Mouse (Mus musculus) cerebellum, adult 18-20 months (tissue): ENCODE data around the gene Washc3.

Source experiments
- DNase-seq, 2 experiments: peaks; one replicate each; pipeline ENCODE4 v3.0.0; 2021

Washc3 gene

DNA sequence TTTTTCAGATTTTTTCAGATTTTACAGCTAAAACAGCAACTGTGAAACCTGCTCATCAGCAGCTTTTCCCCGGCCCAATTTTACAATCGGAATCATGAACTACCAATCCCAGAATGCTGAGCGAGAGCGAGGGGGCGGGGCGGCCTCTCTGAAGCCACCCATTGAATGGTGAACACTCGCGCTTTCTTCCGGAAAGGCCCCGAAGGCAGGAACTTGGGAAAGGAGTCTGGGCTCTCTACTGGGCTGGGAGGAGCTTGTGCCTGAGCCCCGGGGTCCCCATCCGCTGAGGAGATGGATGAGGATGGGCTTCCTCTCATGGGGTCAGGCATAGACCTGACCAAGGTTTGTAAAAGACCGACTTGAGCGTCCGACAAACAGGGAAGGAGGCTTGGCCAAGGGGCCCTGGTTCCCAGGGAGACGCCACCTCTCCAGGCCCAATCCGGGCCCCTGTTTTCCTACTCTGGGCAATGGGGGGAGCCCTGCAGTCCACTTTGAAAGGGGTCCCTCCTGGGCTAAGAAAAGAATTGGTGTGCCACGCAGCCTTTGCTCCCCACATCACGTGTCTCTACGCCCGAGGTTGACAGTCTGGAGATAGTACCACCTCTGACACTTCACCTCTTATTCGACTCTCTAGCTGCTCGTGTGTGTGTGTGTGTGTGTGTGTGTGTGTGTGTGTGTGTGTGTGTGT, at the start of gene Washc3:
Washc3 (plus strand) TSS at position 143 of the 688 bp plus-strand sequence.
- peak; percentile 91 to 94 for DNase-seq

- DNase-seq, result no peak
Observed at GRCm38 (mm10) chr10:88151658-88152057, 49.2 kb upstream of the Washc3 start.

GRCm38 (mm10) chr10:88162096-88162495, 38.8 kb upstream of the Washc3 start:
- no peak for DNase-seq

GRCm38 (mm10) chr10:88162676-88163075, 38.2 kb upstream of the Washc3 start:
- no peak for DNase-seq

DNA sequence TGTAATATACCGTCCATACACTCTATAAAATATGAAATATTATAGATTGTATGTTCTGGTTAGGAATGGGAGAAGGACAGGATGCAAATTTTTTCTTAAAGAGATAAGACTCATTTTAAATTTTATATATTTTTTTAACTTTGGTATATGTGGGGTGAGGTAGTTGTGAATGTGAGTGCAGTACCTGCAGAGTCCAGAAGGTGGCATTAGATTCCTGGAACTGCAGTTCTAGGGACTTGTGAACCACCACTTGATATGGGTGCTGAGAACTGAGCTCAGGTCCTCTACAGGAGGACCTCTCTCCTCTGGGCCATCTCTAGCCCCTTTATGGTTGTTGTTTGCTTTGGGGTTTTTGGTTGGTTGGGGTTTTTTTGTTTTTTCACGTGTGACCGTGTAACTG, 34.7 kb upstream of the Washc3 start:
- no peak for DNase-seq

GRCm38 (mm10) chr10:88167438-88168077, 33.3 kb upstream of the Washc3 start:
- DNase-seq, result no peak

DNA sequence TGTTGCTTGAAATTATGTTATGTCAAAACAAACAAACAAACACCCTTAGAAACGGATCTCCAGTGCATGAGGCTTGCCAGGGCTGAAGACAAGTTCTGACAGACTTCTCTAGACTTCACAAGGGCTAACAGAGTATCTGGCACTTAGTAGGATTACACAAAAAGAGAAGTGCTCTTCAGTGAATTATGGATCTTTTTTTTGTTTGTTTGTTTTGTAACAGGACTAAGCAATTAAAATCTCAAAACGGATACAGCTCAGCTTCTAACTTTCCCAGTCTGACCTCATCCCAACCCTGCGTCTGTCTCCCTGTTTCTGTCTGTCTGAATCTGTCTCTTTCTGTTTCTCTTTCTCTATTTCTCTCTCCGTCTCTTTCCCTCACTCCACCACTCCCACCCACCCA, 352 bp upstream of the Washc3 start:
- peak in 1 of 2 experiments; percentile 9 for DNase-seq

DNA sequence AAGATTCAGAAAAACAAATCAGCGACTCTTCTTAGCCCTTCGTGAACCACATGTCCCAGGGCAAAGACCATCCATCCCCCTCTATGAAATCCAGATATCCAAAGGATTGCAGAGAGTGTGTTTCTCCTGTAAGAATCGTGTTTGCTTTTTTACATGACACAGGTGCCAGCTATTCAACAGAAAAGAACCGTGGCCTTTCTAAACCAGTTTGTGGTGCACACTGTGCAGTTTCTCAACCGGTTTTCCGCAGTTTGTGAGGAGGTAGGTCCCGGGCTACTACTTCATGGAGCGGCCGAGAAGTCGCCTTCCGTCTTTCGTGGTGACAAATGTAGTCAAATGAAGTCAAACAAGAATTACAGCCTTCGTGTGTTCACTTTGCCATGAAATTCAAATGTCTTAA, 757 bp downstream of the Washc3 start:
- DNase-seq, result peak; percentile 3 to 13

- DNase-seq, result no peak
Observed at GRCm38 (mm10) chr10:88202581-88202980, 1.7 kb downstream of the Washc3 start.

DNA sequence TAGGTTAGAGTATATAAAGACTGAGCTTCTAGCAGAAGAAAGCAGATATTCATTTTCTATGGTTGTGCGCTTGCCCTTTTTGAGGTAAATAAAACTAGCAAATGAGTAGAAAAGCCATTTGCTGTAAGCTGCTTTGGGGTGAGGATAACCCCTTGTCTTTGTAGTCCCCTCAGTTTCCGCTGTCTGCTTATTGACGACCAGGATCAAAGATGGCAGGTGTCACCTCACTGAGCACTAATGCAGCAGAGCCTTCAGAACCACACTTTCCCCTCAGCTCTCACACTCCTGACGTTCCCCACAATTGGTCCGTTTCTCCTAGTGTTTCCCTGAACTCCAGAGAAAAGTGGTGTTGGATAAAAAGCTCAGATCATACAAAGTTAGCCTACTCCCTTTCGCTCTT, 2.3 kb downstream of the Washc3 start:
- no peak for DNase-seq

GRCm38 (mm10) chr10:88212644-88213043, 11.8 kb downstream of the Washc3 start:
- no peak for DNase-seq

DNA sequence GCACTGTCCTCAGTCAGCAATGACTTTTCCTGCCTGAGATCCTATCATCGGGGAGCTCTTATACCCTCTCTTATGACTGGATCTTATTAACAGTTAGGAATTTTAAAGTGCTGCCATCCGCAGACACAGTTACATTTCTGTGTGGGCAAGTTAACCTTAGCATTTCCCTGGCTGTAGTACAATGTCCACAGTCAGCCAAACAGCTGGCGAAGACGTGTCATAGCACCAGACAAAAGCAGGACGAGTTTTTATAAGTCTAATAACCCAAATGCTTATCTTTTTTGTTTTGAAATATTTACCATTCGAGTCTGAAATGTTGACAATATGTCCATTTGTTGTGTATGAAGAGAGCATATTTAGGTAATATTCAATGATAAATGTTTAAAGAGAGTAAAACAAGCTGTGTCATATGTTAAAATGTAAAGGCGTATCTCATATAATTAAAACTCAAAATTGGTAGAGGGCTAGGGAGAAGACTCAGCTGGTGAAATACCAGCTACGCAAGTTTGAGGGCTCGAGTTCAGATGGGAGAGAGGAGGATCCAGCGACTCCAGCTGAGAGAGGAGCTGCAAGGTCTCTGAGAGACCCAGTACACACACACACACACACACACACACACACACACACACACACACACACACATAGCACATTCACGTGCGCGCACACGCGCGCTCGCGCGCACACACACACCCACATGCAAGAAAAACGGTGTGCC, 14.1 kb downstream of the Washc3 start:
- no peak for DNase-seq

GRCm38 (mm10) chr10:88218161-88218560, 17.3 kb downstream of the Washc3 start:
- DNase-seq, result no peak

GRCm38 (mm10) chr10:88221718-88222117, 20.8 kb downstream of the Washc3 start:
- no peak for DNase-seq

DNA sequence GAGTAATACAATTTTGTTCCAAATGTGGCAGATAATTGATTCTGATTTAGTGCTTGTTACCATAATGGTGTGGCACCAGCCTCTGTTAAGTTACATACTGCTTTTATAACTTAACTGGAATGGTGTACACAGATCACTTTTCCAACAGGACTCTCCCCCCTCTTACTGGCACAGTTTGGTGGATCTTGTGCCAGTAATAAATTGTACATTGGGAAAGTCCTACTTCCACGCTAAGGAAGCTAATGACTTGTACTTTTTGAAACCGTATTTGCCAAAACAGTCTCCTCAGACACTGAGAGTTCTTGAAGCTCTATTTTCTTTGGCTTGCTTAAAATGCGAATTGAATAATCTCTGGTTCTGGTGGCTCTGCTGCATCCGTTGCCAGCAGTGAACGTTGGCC, 24.5 kb downstream of the Washc3 start:
- no peak for DNase-seq

GRCm38 (mm10) chr10:88227962-88228361, 27.1 kb downstream of the Washc3 start:
- no peak for DNase-seq

- DNase-seq, result no peak
Observed at GRCm38 (mm10) chr10:88228521-88229017, 27.7 kb downstream of the Washc3 start.

GRCm38 (mm10) chr10:88231671-88232070, 30.8 kb downstream of the Washc3 start:
- DNase-seq, result no peak

GRCm38 (mm10) chr10:88232765-88233164, 31.9 kb downstream of the Washc3 start:
- no peak for DNase-seq

GRCm38 (mm10) chr10:88244681-88245080, 43.8 kb downstream of the Washc3 start:
- no peak for DNase-seq

DNA sequence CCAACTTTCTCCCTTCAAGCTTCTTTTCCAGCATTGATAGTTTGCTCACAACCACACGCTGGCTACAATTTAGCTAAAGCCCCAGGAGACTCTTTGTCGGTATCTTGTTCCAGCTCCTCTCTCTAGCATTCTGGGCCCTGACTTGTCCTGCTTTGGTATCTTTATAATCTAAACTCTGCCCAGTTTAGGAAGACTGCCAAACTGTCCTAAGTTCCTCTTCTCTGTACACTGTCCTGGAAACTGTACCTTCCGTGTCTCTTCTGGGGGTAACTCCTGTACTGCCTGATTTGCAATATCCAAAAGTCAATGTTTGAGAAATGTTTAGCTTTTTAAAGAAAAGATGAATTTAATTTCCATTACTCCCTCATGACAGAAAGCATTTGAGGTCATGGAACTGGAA, 49.4 kb downstream of the Washc3 start:
- DNase-seq, result no peak

- no peak for DNase-seq
Observed at GRCm38 (mm10) chr10:88252121-88252862, 51.4 kb downstream of the Washc3 start.

GRCm38 (mm10) chr10:88255556-88255955, 54.7 kb downstream of the Washc3 start:
- no peak for DNase-seq
